Mouse (Mus musculus) ES-E14 (cell line): Measurements from ENCODE around the gene Csnk1g2. TPM values are rescaled to one million over a fixed set of nuclear protein-coding genes. Genes with fewer than 3 reads are reported as not detected.

Source experiments
- DNase-seq: peaks from one replicate; pipeline ENCODE4 v3.0.0-alpha.2; 2013; ENCODE audit warnings: low read depth, low spot score
- H3K27ac ChIP-seq: 2 replicates; pipeline ENCODE4 v1.5.1; 2012; ENCODE audit warnings: low read depth, mild to moderate bottlenecking, low read length, moderate library complexity, mixed read lengths; ENCODE audit not compliant: poor library complexity, insufficient read depth, severe bottlenecking
- H3K36me3 ChIP-seq: 2 replicates; pipeline ENCODE4 v1.6.1; 2012; ENCODE audit warnings: mild to moderate bottlenecking, low read length, moderate library complexity, mixed read lengths; ENCODE audit not compliant: control insufficient read depth, poor library complexity, insufficient read depth, severe bottlenecking
- H3K4me1 ChIP-seq, 2 experiments: fragments of 150-350 bp in 1 of 2; sonication (generic) in 1 of 2; 2 replicates each; pipeline ENCODE4 v1.6.1; 2012; ENCODE audit warnings: low read length in 2 of 2, mild to moderate bottlenecking in 1 of 2, mixed read lengths in 1 of 2; ENCODE audit not compliant: control insufficient read depth in 2 of 2, insufficient read depth in 2 of 2, poor library complexity in 1 of 2
- H3K4me3 ChIP-seq, 2 experiments: fragments of 150-350 bp in 1 of 2; sonication (generic) in 1 of 2; 2 replicates each; pipeline ENCODE4 v1.5.1; 2012; ENCODE audit warnings: low read length in 2 of 2, low read depth in 1 of 2, mild to moderate bottlenecking in 1 of 2, mixed read lengths in 1 of 2; ENCODE audit not compliant: insufficient read depth in 1 of 2, poor library complexity in 1 of 2, severe bottlenecking in 1 of 2
- H3K9ac ChIP-seq: 2 replicates; pipeline ENCODE4 v1.6.1; 2012; ENCODE audit warnings: low read depth, mild to moderate bottlenecking, low read length, mixed read lengths; ENCODE audit not compliant: poor library complexity, insufficient read depth, severe bottlenecking
- H3K9me3 ChIP-seq: fragments of 150-350 bp; sonication (generic); 2 replicates; pipeline ENCODE4 v1.6.1; 2012; ENCODE audit warnings: low read depth, mild to moderate bottlenecking, low read length; ENCODE audit not compliant: control insufficient read depth, insufficient read depth
- CHD2 ChIP-seq: IDR thresholded peaks from 2 replicates; pipeline ENCODE4 v1.6.1; 2014; ENCODE audit warnings: mild to moderate bottlenecking, low read depth, low read length, inconsistent platforms
- HCFC1 ChIP-seq: IDR thresholded peaks from 2 replicates; pipeline ENCODE4 v1.6.1; 2012; ENCODE audit warnings: low read length, inconsistent platforms, borderline replicate concordance; ENCODE audit not compliant: insufficient read depth
- MAFK ChIP-seq: IDR thresholded peaks from 2 replicates; pipeline ENCODE4 v1.6.1; 2014; ENCODE audit warnings: mild to moderate bottlenecking, low read depth, low read length, inconsistent platforms; ENCODE audit not compliant: insufficient read depth
- ZC3H11A ChIP-seq: IDR thresholded peaks from 2 replicates; pipeline ENCODE4 v1.6.1; 2012; ENCODE audit warnings: low read depth, mild to moderate bottlenecking, inconsistent platforms, low read length, borderline replicate concordance
- ZNF384 ChIP-seq: IDR thresholded peaks from 2 replicates; pipeline ENCODE4 v1.6.1; 2012; ENCODE audit warnings: low read depth, low read length, inconsistent platforms
- in situ Hi-C, 2 experiments: fragments of 600-800 bp; cut with MboI; formaldehyde crosslinking; loops; one replicate each; pipeline ENCODE4 v1.15.1; 2025; ENCODE audit warnings: low sequenced_read_pairs in 2 of 2, inconsistent platforms in 1 of 2; ENCODE audit not compliant: unreplicated experiment in 2 of 2
- total RNA-seq: library from RNA; depleted of rRNA; stranded (reverse); fragments of 300-350 nt; gene quantifications from 2 replicates; pipeline ENCODE4 v1.2.3, GENCODE M21; 2012

Gene Csnk1g2
- total RNA-seq, 1 experiment = 138 TPM

DNA sequence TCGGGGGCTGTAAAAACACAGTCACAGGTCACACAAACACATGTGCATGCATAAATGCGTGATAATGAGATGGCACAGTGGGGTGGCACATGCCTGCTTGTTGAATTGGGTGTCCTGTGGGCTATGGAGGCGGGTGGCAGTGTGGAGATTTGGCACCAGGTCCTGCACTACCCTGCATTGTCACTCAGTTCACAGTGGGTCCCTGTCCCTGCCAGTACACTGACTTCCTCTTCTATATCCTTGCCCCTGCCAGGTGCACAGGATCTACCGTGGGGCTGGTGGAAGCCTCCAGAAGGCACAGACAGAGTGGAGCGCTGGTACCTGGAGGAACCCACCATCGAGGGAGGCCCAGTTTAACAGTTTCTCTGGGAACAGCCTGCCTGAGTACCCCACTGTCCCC lies 8.3 kb upstream of the Csnk1g2 start:
- Histone ChIP-seq H3K4me3 (no peak overlapping the region), H3K9me3 (no peaks in the 10 kb centered on the region), H3K9ac (no peak overlapping the region), H3K27ac (no peak overlapping the region), H3K4me1 (peaks cover 0 to 3% of the 10 kb centered on the region in 2 experiments; a peak in 1 of 4 replicates), H3K36me3 (peaks cover 34% of the 10 kb centered on the region)
- TF ChIP-seq MAFK = no peak
- no peak for TF ChIP-seq ZNF384
- TF ChIP-seq HCFC1 = no peak
- no peak for TF ChIP-seq ZC3H11A
- no peak for TF ChIP-seq CHD2
- in situ Hi-C loops = no loop called here
- no peak for DNase-seq

DNA sequence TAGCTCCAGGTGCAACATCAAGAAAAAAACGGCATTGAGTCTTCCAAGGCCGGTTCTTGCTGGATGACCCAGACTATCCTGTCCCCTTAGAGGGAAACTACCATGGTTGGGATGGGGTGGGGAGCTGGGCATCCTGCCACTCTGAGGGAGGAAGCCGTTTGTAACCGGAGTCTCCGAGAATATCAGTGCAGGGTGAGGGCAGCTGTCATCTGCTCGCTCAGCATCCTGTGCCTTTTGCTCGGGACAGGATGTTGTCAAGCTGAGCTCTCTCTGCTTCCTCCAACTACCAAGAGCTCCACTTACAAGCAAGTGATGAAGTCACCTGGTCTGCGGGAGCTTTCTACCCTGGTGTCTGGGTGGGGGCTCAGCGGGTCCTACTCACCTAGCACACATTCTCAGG lies 4.5 kb upstream of the Csnk1g2 start:
- in situ Hi-C loops = no loop called here
- TF ChIP-seq ZNF384 (no peak), CHD2 (no peak), ZC3H11A (no peak), HCFC1 (no peak), MAFK (no peak)
- Histone ChIP-seq H3K9ac (no peak overlapping the region), H3K36me3 (peaks cover 20% of the 10 kb centered on the region), H3K4me3 (no peak overlapping the region), H3K9me3 (no peaks in the 10 kb centered on the region), H3K4me1 (peaks cover 2 to 13% of the 10 kb centered on the region in 2 experiments; a peak in 2 of 4 replicates), H3K27ac (no peak overlapping the region)
- no peak for DNase-seq

DNA sequence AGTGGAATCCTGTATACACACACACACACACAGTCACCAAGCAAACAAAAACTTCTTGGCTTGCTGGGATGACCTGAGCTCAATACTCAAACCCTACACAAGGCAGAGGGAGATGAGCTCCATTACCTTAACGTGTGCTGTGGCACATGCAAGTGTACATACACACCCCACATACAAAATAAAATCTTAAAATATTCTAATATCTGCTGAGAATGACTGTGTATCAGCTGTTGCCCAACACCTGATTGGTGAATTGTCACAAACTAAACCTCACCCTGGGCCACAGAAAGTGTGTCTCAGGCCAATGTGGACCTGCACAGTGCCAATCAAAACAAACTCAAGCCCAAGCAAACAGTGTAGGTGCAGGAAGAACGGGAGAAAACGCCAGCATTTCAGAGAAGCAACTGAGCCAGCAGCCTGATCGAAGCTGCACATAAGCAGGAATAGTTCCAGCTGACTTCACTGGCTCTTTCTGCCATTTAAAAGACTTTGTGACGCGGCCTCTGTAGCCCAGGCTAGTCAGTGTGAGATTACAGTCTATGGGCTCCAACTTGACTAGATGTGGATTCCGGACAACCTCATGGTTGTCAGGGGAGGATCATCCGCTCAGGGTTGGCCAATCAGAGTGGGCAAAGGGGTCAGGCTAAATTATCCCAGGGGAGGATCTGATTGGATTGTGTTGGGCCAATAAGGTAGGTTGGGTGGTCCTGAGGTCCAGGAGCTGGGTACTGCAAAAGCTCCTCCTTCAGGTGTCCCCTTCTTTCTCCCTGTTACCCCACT lies 3.0 kb upstream of the Csnk1g2 start:
- in situ Hi-C loops = no loop called here
- H3K36me3 ChIP-seq = peaks cover 14% of the 10 kb centered on the region
- DNase-seq = peak; percentile 85
- peak overlapping the region; percentile 77 for H3K27ac ChIP-seq
- no peaks in the 10 kb centered on the region for H3K9me3 ChIP-seq
- H3K4me1 ChIP-seq = peaks cover 2 to 16% of the 10 kb centered on the region in 2 experiments; a peak in 2 of 4 replicates
- TF ChIP-seq CHD2 (no peak), ZNF384 (no peak), HCFC1 (no peak)
- peak overlapping the region; percentile 55 to 80 for H3K4me3 ChIP-seq
- H3K9ac ChIP-seq = peak overlapping the region; percentile 81

DNA sequence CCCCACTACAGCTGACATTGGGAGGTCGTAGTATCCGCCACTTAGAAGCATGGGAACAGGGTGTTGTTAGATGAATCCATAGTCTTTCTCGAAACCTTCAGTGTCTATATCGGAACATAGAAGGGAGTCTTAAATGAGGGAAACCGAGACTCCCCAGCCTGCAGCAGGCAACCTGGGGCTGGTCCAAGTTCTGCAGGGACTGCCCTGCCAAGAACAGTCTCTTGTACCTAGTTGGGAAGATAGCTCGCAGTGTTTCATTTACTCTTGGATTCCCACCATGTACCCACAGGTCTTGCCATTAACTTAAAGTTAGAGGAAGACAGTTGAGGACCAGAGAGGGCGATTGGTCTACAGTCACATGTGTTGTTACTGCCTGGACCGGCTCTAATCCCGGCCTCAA lies 2.3 kb upstream of the Csnk1g2 start:
- DNase-seq = no peak
- Histone ChIP-seq H3K9ac (no peak overlapping the region), H3K36me3 (peaks cover 11% of the 10 kb centered on the region; the same call in 1 of the 2 replicates), H3K4me3 (peak overlapping the region in 1 of 2 experiments; percentile 80; a peak in 2 of 4 replicates), H3K9me3 (no peaks in the 10 kb centered on the region), H3K27ac (no peak overlapping the region), H3K4me1 (peaks cover 2 to 16% of the 10 kb centered on the region in 2 experiments; a peak in 2 of 4 replicates)
- in situ Hi-C loops = no loop called here
- TF ChIP-seq CHD2 (no peak), ZC3H11A (no peak), MAFK (no peak), ZNF384 (no peak), HCFC1 (no peak)
